Mouse (Mus musculus) layer of hippocampus, adult 18-20 months (tissue): ENCODE measurements around the gene Pced1b. TPM values are rescaled to one million over a fixed set of nuclear protein-coding genes. Genes with fewer than 3 reads are reported as not detected.

ENCODE experiments used
- DNase-seq, 2 experiments: peaks; one replicate each; pipeline ENCODE4 v3.0.0; 2022; ENCODE audit warnings: low spot score in 2 of 2
- total RNA-seq, 2 experiments: library from RNA; stranded (reverse); gene quantifications; 2 replicates each; pipeline ENCODE4 v1.2.3; 2021

Pced1b gene
- total RNA-seq, 2 experiments from 2014 or later: 6.0 to 6.9 TPM

- no peak for DNase-seq
These were observed 182.4 kb downstream of the Pced1b start for GRCm38 (mm10) chr15:97429201-97429900.

GRCm38 (mm10) chr15:97431533-97431932 is 184.6 kb downstream of the Pced1b start:
- DNase-seq: no peak

GRCm38 (mm10) chr15:97432221-97432620 is 185.3 kb downstream of the Pced1b start:
- DNase-seq: no peak

Other genes starting within 250 kb of the Pced1b start
- gene Slc38a4, start 191.2 kb upstream of the Pced1b start, total RNA-seq: under 1 TPM; 0.57 to 0.79 TPM
- gene Amigo2, start 180 bp downstream of the Pced1b start, total RNA-seq: 10 to 100 TPM; 21.2 to 22.8 TPM